Mouse (Mus musculus) midbrain, embryonic 12.5 days (tissue): ENCODE results near the gene Rnf212b. TPM values are rescaled to one million over a fixed set of nuclear protein-coding genes. Genes with fewer than 3 reads are reported as not detected.

Source experiments
- ATAC-seq: fragments of 200-750 bp; cut with Nextera tagmentation; 2 replicates; pipeline ENCODE4 v1.8.0; 2017; ENCODE audit warnings: low read depth, moderate TSS enrichment, moderate library complexity; ENCODE audit not compliant: low FRiP score
- H3K27ac ChIP-seq: fragments of 300-500 bp; sonication (generic); replicated peaks from 2 replicates; pipeline ENCODE4 v1.5.1; 2016; ENCODE audit warnings: mild to moderate bottlenecking
- H3K27me3 ChIP-seq: fragments of 300-500 bp; sonication (generic); 2 replicates; pipeline ENCODE4 v1.6.1; 2016; ENCODE audit warnings: mild to moderate bottlenecking
- H3K36me3 ChIP-seq: fragments of 300-500 bp; sonication (generic); 2 replicates; pipeline ENCODE4 v1.6.1; 2016
- H3K4me1 ChIP-seq: fragments of 300-500 bp; sonication (generic); 2 replicates; pipeline ENCODE4 v1.6.1; 2016
- H3K4me2 ChIP-seq: fragments of 300-500 bp; sonication (generic); replicated peaks from 2 replicates; pipeline ENCODE4 v1.6.1; 2016; ENCODE audit warnings: mild to moderate bottlenecking, moderate library complexity
- H3K4me3 ChIP-seq: fragments of 300-500 bp; sonication (generic); 2 replicates; pipeline ENCODE4 v1.5.1; 2016; ENCODE audit warnings: mild to moderate bottlenecking
- H3K9ac ChIP-seq: fragments of 300-500 bp; sonication (generic); replicated peaks from 2 replicates; pipeline ENCODE4 v1.6.1; 2016; ENCODE audit warnings: mild to moderate bottlenecking, moderate library complexity
- H3K9me3 ChIP-seq: fragments of 300-500 bp; sonication (generic); 2 replicates; pipeline ENCODE4 v1.6.1; 2016; ENCODE audit warnings: mild to moderate bottlenecking
- WGBS: fragments of 180-500 bp; shearing (Covaris S2); methylation state at CpG from one replicate; pipeline ENCODE4 v1.1.7; 2016; 5-methylcytosine and 5-hydroxymethylcytosine counted together
- polyA plus RNA-seq: library from polyadenylated mRNA; unstranded; fragments of >200 nt; fragmentation: Nextera tagmentation; extraction: Ambion mirVana; gene quantifications from 2 replicates; pipeline ENCODE4 v1.2.1, GENCODE M21; 2016

Gene Rnf212b
- polyA plus RNA-seq, 1 experiment from 2014 or later: not detected

DNA sequence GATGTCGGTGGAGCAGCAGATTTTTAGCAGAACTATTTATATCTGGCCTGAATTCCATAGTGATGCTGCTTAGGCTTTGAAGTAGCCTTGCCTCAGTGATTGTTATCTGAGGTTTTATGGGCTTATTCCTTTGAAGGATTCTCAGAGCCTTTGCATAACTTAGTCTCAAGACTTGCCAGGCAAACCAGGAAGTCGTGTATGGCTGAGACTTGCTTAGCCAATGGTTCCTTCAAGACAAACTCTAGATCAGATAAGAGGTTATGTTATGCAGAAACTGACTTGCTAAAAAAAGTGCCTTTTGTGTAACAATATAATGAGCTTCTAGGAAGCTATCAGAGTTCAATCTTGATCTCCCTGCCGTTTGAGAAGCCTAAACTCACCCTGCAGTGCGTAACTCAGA is 11.5 kb upstream of the Rnf212b start:
- H3K9me3 ChIP-seq: no peaks in the 10 kb centered on the region
- H3K9ac ChIP-seq: no peak overlapping the region
- whole genome bisulfite sequencing: 85% methylated on average over 4 of the region's 4 CpGs
- no peak overlapping the region for H3K4me3 ChIP-seq
- ATAC-seq: no peak
- no peaks in the 10 kb centered on the region for H3K4me1 ChIP-seq
- no peaks in the 10 kb centered on the region for H3K36me3 ChIP-seq
- H3K27me3 ChIP-seq: no peaks in the 10 kb centered on the region
- no peak overlapping the region for H3K27ac ChIP-seq
- no peak overlapping the region for H3K4me2 ChIP-seq

DNA sequence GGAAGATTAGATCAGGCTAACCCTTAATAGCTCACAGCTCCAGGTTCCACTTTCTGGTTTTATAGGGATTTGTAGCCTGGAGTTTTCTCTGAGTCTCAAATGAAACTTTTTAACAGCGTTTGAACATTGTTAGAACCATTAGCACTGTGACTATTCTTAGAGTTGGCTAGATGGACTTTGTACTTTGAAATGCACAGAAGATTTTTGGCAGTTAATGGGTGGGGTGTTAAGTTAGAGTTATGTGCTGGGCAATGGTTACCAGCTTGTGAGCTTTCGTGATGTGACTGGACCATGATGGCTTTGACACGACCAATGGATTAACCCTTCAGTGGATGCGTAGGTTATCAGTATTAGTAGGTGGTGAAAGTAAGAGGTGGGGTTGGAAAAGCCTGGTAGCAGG is 7.8 kb upstream of the Rnf212b start:
- no peak overlapping the region for H3K4me3 ChIP-seq
- no peaks in the 10 kb centered on the region for H3K9me3 ChIP-seq
- no peak for ATAC-seq
- H3K9ac ChIP-seq: no peak overlapping the region
- H3K27me3 ChIP-seq: no peaks in the 10 kb centered on the region
- WGBS: 83% methylated on average over 4 of the region's 4 CpGs
- no peaks in the 10 kb centered on the region for H3K36me3 ChIP-seq
- no peaks in the 10 kb centered on the region for H3K4me1 ChIP-seq
- H3K27ac ChIP-seq: no peak overlapping the region
- H3K4me2 ChIP-seq: no peak overlapping the region

DNA sequence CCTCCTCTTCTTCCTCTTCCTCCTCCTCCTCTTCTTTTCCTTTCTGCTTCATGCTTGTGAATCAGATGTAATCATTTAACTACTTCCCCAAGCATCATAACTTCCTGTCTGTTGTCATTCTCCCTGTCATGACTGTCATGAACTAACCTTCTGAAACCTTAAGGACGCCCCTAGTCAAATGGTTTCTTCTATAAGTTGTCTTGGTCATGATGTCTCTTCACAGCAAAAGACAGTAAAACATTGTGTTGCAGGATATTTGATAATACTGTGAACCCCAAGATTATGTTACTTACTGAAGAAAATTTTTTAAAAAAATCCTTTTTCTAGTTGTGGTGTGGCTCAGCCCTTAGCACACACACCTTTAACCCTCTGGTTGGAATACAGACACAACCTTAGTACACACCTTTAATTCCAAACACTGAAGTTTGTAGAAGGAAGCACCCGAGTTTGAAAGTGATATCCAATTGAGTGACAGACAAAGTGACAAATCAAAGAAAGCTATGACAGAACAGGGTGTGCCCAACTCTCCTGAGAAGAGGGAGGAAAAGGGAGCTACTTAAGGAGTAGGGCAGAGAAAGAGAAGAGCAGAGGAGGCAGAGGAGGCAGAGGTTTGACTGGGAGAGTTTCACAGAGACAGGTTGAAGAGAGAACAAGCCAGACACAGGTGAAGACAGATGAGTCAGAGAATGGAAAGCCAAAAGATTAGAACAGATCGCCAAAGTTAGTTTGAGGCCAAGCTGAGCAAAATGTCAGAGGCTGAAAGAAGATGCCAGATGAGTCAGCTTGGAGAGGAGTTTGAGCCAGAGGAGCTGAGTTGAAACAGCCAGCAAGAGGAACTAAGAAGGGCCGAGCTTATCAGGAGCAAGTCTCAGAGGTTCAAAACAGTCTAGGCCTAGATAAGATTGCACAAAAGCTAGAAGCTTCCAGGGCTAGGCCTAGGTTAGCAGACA is 4.9 kb upstream of the Rnf212b start:
- Histone ChIP-seq H3K27me3 (no peaks in the 10 kb centered on the region), H3K36me3 (no peaks in the 10 kb centered on the region), H3K9me3 (no peaks in the 10 kb centered on the region), H3K9ac (no peak overlapping the region), H3K27ac (no peak overlapping the region), H3K4me3 (no peak overlapping the region), H3K4me2 (no peak overlapping the region), H3K4me1 (no peaks in the 10 kb centered on the region)
- 80% methylated on average over 4 of the region's 4 CpGs for WGBS
- no peak for ATAC-seq

DNA sequence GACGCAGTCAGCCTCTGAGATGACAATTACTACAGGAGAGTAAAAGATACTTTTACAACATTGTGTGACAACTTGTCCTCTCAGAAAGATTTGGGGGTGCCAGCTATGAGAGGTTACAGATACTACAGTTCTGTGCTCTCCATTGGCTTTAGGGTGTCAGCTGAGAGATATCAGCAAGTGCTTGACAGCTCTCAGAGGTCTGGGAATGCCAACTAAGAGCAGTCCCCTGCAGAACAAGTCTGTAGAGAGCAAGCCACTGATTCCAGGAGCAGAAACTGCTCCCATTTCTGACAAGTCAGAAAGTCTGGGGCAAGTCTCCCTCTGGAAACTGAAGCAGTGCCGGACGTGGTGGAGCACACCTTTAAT is 4.3 kb upstream of the Rnf212b start:
- 84% methylated on average over 3 of the region's 3 CpGs for WGBS
- Histone ChIP-seq H3K27ac (no peak overlapping the region), H3K27me3 (no peaks in the 10 kb centered on the region), H3K4me1 (no peaks in the 10 kb centered on the region), H3K9me3 (no peaks in the 10 kb centered on the region), H3K9ac (no peak overlapping the region), H3K4me2 (no peak overlapping the region), H3K4me3 (no peak overlapping the region), H3K36me3 (no peaks in the 10 kb centered on the region)
- no peak for ATAC-seq

DNA sequence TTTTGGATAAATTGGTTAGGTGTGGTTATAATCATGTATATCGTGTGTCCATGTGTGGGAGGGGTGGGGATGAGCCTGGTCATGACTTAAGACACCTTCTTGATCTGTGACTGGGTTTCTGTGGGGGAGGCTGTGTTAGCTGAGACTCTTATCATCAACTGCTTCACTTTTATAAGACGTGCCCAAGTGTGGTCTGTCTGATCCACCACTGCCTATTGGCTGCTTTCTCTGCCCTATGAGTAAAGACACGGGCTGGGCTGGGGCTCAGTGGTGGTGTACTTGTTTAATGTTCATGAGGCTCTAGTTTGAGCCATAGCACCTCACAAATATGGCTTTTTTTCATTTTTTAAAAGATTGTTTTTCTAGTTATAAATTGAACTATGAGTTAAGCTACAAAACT is 1.8 kb downstream of the Rnf212b start:
- H3K27me3 ChIP-seq: no peaks in the 10 kb centered on the region
- no peak overlapping the region for H3K9ac ChIP-seq
- H3K4me1 ChIP-seq: no peaks in the 10 kb centered on the region
- H3K4me3 ChIP-seq: no peak overlapping the region
- H3K4me2 ChIP-seq: no peak overlapping the region
- H3K9me3 ChIP-seq: no peaks in the 10 kb centered on the region
- 63% methylated on average over 3 of the region's 3 CpGs for WGBS
- no peak for ATAC-seq
- no peaks in the 10 kb centered on the region for H3K36me3 ChIP-seq
- H3K27ac ChIP-seq: no peak overlapping the region

DNA sequence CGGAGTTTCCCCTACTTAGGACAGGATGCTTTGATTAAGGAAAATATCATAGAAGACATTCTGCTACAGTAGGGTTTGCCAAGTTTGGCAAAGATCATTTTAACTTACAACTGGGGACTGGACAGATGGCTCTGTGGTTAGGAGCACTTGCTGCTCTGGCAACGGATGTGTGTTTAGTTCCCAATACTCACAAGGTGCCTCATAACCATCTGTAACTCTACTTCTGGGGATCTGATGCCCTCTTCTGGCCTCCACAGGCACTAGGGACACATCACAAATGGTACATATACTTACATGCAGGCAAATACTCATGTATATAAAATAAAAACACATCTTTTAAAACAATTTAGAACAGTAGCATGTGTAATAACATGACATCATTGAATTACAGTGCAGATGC is 3.9 kb downstream of the Rnf212b start:
- Histone ChIP-seq H3K27me3 (no peaks in the 10 kb centered on the region), H3K9me3 (no peaks in the 10 kb centered on the region), H3K36me3 (no peaks in the 10 kb centered on the region), H3K4me3 (no peak overlapping the region), H3K4me1 (no peaks in the 10 kb centered on the region), H3K27ac (no peak overlapping the region), H3K4me2 (no peak overlapping the region), H3K9ac (no peak overlapping the region)
- WGBS: 41% methylated on average over 2 of the region's 2 CpGs
- no peak for ATAC-seq

DNA sequence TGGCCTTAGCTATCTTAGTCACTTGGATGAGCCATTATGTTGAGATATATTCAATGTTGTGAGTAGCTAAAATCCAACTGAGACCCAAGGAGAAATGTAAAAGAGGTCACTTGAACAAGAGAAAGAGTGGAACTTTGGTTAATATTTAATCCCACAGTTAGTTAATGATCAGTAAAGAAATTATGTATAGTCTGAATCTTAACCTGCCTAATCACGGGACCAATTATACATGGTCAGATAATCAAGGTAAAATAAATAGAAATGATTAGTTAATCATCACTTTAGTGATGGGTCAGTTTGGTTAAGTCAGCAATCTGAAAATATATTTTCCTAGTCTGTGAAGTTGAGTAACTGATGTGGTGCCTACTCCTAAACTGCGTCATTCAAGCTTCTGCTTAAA is 8.4 kb downstream of the Rnf212b start:
- H3K4me2 ChIP-seq: no peak overlapping the region
- H3K9ac ChIP-seq: no peak overlapping the region
- no peak overlapping the region for H3K27ac ChIP-seq
- no peak overlapping the region for H3K4me3 ChIP-seq
- no peaks in the 10 kb centered on the region for H3K27me3 ChIP-seq
- H3K4me1 ChIP-seq: no peaks in the 10 kb centered on the region
- H3K36me3 ChIP-seq: no peaks in the 10 kb centered on the region
- H3K9me3 ChIP-seq: no peaks in the 10 kb centered on the region
- ATAC-seq: no peak
- 92% methylated on average over 2 of the region's 2 CpGs for WGBS

DNA sequence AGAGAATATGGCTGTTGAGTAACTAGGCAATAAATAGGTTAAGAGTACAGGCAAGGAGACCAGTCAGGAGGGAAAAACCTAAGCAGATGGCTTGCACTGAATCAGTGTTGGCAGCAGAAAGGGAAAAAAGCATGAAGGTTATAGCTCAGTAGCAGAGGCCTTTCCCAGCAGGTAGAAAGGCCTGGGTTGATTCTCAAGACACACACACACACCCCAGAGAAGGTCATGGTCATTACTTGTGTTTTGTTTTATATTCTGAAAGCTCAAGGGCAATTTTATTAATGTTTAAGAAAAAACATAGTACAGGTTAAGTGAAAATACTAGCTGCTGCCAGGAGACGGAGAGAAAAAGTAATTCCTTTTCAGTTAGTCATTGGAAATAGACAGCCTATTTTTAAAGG is 9.8 kb downstream of the Rnf212b start:
- Histone ChIP-seq H3K4me2 (no peak overlapping the region), H3K27ac (no peak overlapping the region), H3K9ac (no peak overlapping the region), H3K4me3 (no peak overlapping the region), H3K4me1 (no peaks in the 10 kb centered on the region), H3K27me3 (no peaks in the 10 kb centered on the region), H3K36me3 (no peaks in the 10 kb centered on the region), H3K9me3 (no peaks in the 10 kb centered on the region)
- WGBS: 86% methylated on average over 1 of the region's 1 CpGs
- ATAC-seq: no peak

DNA sequence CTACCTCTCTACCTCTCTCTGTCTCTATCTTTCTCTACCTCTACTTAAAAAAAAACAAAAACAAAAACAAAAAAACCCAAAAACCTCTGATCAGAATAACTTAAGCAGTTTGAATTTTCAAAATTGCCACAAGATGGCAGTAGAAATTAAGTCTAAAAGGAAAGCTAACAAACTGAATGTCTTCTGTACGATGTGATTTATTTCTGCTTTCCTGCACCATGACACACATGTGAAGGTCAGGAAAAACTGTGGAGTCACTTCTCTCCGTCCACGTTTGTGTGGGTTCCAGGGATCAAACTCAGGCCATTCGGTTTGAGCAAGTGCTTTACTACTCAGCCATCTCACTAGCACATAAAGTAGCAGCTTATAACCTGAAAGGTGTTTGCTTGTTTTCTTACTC is 29.5 kb downstream of the Rnf212b start:
- Histone ChIP-seq H3K9me3 (no peaks in the 10 kb centered on the region), H3K9ac (no peak overlapping the region), H3K36me3 (no peaks in the 10 kb centered on the region), H3K4me1 (no peaks in the 10 kb centered on the region), H3K27ac (no peak overlapping the region), H3K27me3 (no peaks in the 10 kb centered on the region), H3K4me3 (no peak overlapping the region), H3K4me2 (no peak overlapping the region)
- no peak for ATAC-seq
- WGBS: 3% methylated on average over 4 of the region's 4 CpGs

DNA sequence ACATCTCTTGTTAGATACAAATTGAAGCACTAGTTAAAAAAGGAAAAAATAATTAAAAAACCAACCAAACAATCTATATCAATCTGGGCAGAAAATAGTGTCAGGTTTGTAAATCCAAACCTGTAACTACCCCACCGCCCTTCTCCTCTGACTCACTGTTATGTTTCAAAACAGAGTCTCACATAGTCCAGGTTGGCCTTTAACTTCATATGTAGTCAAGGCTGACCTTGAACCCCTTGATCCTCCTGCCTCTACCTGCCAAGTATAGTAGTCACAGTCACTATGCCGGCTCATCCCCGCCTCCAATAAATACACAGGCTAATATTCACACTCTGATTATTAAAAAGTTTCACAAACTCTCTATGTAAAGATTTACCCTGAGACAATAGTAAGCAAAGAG is 41.8 kb downstream of the Rnf212b start:
- no peaks in the 10 kb centered on the region for H3K9me3 ChIP-seq
- 96% methylated on average over 3 of the region's 3 CpGs for WGBS
- H3K4me3 ChIP-seq: no peak overlapping the region
- no peaks in the 10 kb centered on the region for H3K27me3 ChIP-seq
- H3K36me3 ChIP-seq: peaks cover 30% of the 10 kb centered on the region
- H3K27ac ChIP-seq: no peak overlapping the region
- ATAC-seq: no peak
- H3K4me2 ChIP-seq: no peak overlapping the region
- no peaks in the 10 kb centered on the region for H3K4me1 ChIP-seq
- no peak overlapping the region for H3K9ac ChIP-seq

DNA sequence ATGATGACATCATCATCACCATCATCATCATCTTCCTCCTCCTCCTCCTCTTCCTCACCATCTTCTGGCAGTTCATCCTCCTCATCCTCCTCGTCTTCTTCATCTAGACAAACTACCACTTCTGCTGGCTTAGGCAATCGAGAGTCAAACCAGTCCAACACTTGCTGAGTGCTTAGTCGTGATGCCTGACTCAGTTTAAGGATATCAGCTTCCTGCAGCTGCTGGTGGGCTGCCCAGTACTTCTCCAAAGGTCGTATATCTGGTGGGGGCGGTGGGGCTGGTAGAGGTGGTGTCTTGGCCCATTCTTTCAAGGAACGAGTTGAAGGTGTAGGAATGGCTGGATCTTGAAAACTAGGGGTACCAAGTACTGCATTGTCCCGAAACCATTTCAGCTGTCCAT is 42.8 kb downstream of the Rnf212b start:
- 94% methylated on average over 7 of the region's 7 CpGs for WGBS
- Histone ChIP-seq H3K9ac (no peak overlapping the region), H3K4me3 (no peak overlapping the region), H3K9me3 (no peaks in the 10 kb centered on the region), H3K27ac (no peak overlapping the region), H3K36me3 (peaks cover 30% of the 10 kb centered on the region), H3K4me1 (no peaks in the 10 kb centered on the region), H3K27me3 (no peaks in the 10 kb centered on the region), H3K4me2 (no peak overlapping the region)
- no peak for ATAC-seq

DNA sequence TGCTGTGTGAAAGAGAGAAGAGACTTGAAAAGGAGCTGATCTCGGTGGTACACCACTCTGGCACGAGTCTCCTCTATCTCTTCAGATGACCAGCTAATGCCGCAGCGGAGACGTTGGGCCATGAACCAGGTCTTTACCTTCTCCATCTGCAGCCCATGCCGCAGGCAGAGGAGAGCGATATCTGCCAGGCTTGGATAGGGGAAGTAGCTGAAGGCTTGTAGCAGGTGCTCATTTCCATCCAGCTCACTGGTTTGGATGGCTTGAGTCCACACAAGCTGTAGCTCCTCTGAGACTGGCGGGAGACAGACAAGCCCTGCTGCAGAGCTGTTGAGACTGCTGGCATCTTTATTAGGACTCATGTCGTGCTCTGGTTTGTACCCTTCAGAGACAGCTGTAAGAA is 44.0 kb downstream of the Rnf212b start:
- WGBS: 89% methylated on average over 9 of the region's 9 CpGs
- Histone ChIP-seq H3K27me3 (no peaks in the 10 kb centered on the region), H3K4me1 (peaks cover 7% of the 10 kb centered on the region), H3K36me3 (peaks cover 30% of the 10 kb centered on the region), H3K9me3 (no peaks in the 10 kb centered on the region), H3K4me2 (no peak overlapping the region), H3K27ac (no peak overlapping the region), H3K9ac (no peak overlapping the region), H3K4me3 (no peak overlapping the region)
- ATAC-seq: no peak

DNA sequence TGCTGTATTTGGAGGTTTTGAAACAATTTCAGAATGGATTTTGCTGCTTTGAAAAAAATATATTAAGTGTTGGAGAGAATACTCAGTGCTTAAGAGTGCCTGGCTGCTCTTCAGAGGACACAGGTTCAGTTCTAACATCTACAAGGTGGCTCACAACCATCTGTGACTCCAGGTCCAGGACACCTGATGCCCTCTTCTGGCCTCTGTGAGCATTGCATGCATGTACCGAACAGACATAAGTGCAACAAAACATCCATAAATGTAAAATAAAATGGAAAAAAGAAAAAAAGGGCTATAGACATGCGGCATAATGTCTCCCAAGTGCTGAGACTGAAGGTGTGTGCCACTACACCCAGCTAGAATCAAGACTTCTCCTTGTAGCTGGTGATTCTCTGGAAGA is 46.6 kb downstream of the Rnf212b start:
- Histone ChIP-seq H3K9me3 (no peaks in the 10 kb centered on the region), H3K9ac (no peak overlapping the region), H3K36me3 (peaks cover 24% of the 10 kb centered on the region), H3K27ac (no peak overlapping the region), H3K4me1 (peaks cover 14% of the 10 kb centered on the region), H3K27me3 (no peaks in the 10 kb centered on the region; the same call in 1 of the 2 replicates), H3K4me2 (no peak overlapping the region), H3K4me3 (no peak overlapping the region)
- WGBS: 39% methylated on average over 2 of the region's 2 CpGs
- no peak for ATAC-seq
